ENCODE assay signal across 10 mouse cellular contexts in the genomic region with DNA sequence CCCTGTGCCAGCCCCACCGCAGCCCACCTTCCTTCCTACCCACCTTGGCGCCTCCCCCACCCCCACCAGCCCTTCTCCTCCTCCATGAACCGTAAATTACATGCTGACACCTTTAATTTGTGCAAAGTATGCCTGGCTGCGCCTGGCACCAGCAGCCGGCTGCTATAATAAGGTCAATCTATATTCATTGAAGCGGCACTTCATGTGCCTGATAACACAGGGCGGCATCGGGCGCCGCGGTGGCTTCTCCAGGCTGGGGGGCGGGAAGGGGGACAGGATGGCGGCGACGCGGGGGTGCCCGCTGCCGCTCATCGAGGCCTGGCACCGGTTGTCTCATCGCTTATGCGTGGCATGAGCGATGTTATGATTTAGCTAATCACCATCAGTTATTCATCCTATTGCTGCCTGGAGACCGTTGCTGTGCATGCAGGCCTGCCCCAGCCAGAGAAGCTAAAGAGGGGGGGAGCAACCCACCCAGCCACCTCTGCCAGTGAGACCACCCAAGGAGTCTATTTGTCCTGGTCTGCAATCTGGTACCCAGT.
DNase-seq lines count a peak whose midpoint lies in the region; ATAC-seq and TF ChIP-seq lines count a peak whose summit lies in the region.
"Had no signal": no experiment of that assay in that cellular context is flagged by ENCODE, and none has a peak within 500 bp of the region (broad histone marks: within the 10 kb centered on the region; RNA-seq: fewer than 3 reads in every experiment).

No protein-coding gene starts in this region.

- ATAC-seq in intestine, embryonic 14.5 days (replicated peaks; ENCODE audit: low FRiP score, low TSS enrichment, low read depth), result peak; percentile 38; the same call in 1 of the 2 replicates
- no peak for ATAC-seq in intestine, postnatal 0 days
- ATAC-seq in hindbrain, embryonic 12.5 days (ENCODE audit: low FRiP score), result peak; percentile 88
- peak; percentile 90 for ATAC-seq in neural tube, embryonic 14.5 days (ENCODE audit: low read depth)
- ATAC-seq: inflammation-experienced regulatory T-cells, adult 6 months had no signal

- H3K4me3 ChIP-seq in intestine, embryonic 14.5 days (ENCODE audit: low read depth, low read length), result no peak overlapping the region
- H3K4me3 ChIP-seq in intestine, postnatal 0 days (ENCODE audit: low read depth, low read length), result no peak overlapping the region
- H3K4me3 ChIP-seq in hindbrain, embryonic 12.5 days, result no peak overlapping the region
- H3K4me3 ChIP-seq in neural tube, embryonic 14.5 days (ENCODE audit: low read depth, low read length), result no peak overlapping the region
- H3K4me3 ChIP-seq: liver, embryonic 15.5 days had no signal

- no peak overlapping the region for H3K9ac ChIP-seq in intestine, embryonic 14.5 days (ENCODE audit: low read length)
- no peak overlapping the region for H3K9ac ChIP-seq in intestine, postnatal 0 days (ENCODE audit: low read depth, low read length)
- no peak overlapping the region for H3K9ac ChIP-seq in hindbrain, embryonic 12.5 days
- H3K9ac ChIP-seq in neural tube, embryonic 14.5 days (replicated peaks; ENCODE audit: low read depth, low read length), result no peak overlapping the region
- H3K9ac ChIP-seq: liver, embryonic 15.5 days had no signal

- WGBS in intestine, embryonic 14.5 days, result 46% methylated on average over 24 of the region's 24 CpGs
- 47% methylated on average over 24 of the region's 24 CpGs for WGBS in intestine, postnatal 0 days
- 58% methylated on average over 24 of the region's 24 CpGs for whole genome bisulfite sequencing in hindbrain, embryonic 12.5 days
- 22% methylated on average over 24 of the region's 24 CpGs for WGBS in neural tube, embryonic 14.5 days

- H3K36me3 ChIP-seq in intestine, embryonic 14.5 days (ENCODE audit: control insufficient read depth, insufficient read depth, low read length), result no peaks in the 10 kb centered on the region
- H3K36me3 ChIP-seq in intestine, postnatal 0 days (ENCODE audit: control insufficient read depth, insufficient read depth), result no peaks in the 10 kb centered on the region
- no peaks in the 10 kb centered on the region for H3K36me3 ChIP-seq in hindbrain, embryonic 12.5 days
- no peaks in the 10 kb centered on the region for H3K36me3 ChIP-seq in neural tube, embryonic 14.5 days (ENCODE audit: control insufficient read depth, insufficient read depth, low read length)
- H3K36me3 ChIP-seq: liver, embryonic 15.5 days had no signal

- DNase-seq in intestine, embryonic 14.5 days (ENCODE audit: low spot score), result peak; percentile 57
- DNase-seq in brain, embryonic 14.5 days (ENCODE audit: low read depth), result peak; percentile 93
- no peak for DNase-seq in urinary bladder, adult 2 months (ENCODE audit: low spot score)
- DNase-seq in adrenal gland, postnatal 10 days, result no peak
- no peak for DNase-seq in adrenal gland, postnatal 36 days

- TF ChIP-seq CTCF in intestine, postnatal 0 days (IDR thresholded peaks at IDR 0.05; ENCODE audit: low read depth), result no peak
- TF ChIP-seq CTCF in brain, embryonic 14.5 days (IDR thresholded peaks at IDR 0.05; ENCODE audit: borderline replicate concordance, extremely low read depth, insufficient read depth, insufficient read length), result no peak

- H3K27ac ChIP-seq in intestine, embryonic 14.5 days (ENCODE audit: low read depth), result no peak overlapping the region
- no peak overlapping the region for H3K27ac ChIP-seq in intestine, postnatal 0 days (ENCODE audit: low read depth, low read length)
- H3K27ac ChIP-seq in hindbrain, embryonic 12.5 days, result peak overlapping the region; percentile 70
- H3K27ac ChIP-seq in neural tube, embryonic 14.5 days (ENCODE audit: low read depth, low read length), result peak overlapping the region; percentile 44
- H3K27ac ChIP-seq: liver, embryonic 15.5 days had no signal

- H3K4me1 ChIP-seq in intestine, embryonic 14.5 days (replicated peaks; ENCODE audit: control insufficient read depth, insufficient read depth, low read length), result peaks cover 10% of the 10 kb centered on the region
- H3K4me1 ChIP-seq in intestine, postnatal 0 days (replicated peaks; ENCODE audit: control insufficient read depth, insufficient read depth, low read length), result no peaks in the 10 kb centered on the region
- H3K4me1 ChIP-seq in hindbrain, embryonic 12.5 days, result peaks cover 37% of the 10 kb centered on the region
- peaks cover 19% of the 10 kb centered on the region for H3K4me1 ChIP-seq in neural tube, embryonic 14.5 days (ENCODE audit: control insufficient read depth, insufficient read depth, low read length)
- H3K4me1 ChIP-seq: liver, embryonic 15.5 days had no signal

- no peak for TF ChIP-seq POLR2A in brain, embryonic 14.5 days (IDR thresholded peaks at IDR 0.05; ENCODE audit: borderline replicate concordance, extremely low read depth, insufficient read depth, insufficient read length, poor library complexity, severe bottlenecking)

- no peaks in the 10 kb centered on the region for H3K27me3 ChIP-seq in intestine, embryonic 14.5 days (replicated peaks; ENCODE audit: control insufficient read depth, insufficient read depth, low read length)
- H3K27me3 ChIP-seq in intestine, postnatal 0 days (replicated peaks; ENCODE audit: control insufficient read depth, insufficient read depth, low read length), result no peaks in the 10 kb centered on the region
- peaks cover 3% of the 10 kb centered on the region; the same call in 1 of the 2 replicates for H3K27me3 ChIP-seq in hindbrain, embryonic 12.5 days
- H3K27me3 ChIP-seq in neural tube, embryonic 14.5 days (ENCODE audit: control insufficient read depth, insufficient read depth, low read length), result no peaks in the 10 kb centered on the region
- H3K27me3 ChIP-seq: liver, embryonic 15.5 days had no signal

- no peak overlapping the region for H3K4me2 ChIP-seq in intestine, embryonic 14.5 days (ENCODE audit: low read length)
- H3K4me2 ChIP-seq in intestine, postnatal 0 days (replicated peaks; ENCODE audit: low read depth), result no peak overlapping the region
- H3K4me2 ChIP-seq in hindbrain, embryonic 12.5 days (replicated peaks), result no peak overlapping the region
- H3K4me2 ChIP-seq in neural tube, embryonic 14.5 days (ENCODE audit: low read depth, low read length), result peak overlapping the region; percentile 8; the same call in 1 of the 2 replicates
- H3K4me2 ChIP-seq: liver, embryonic 15.5 days had no signal

- H3K9me3 ChIP-seq in intestine, embryonic 14.5 days (ENCODE audit: control insufficient read depth, low read length), result no peaks in the 10 kb centered on the region
- H3K9me3 ChIP-seq in intestine, postnatal 0 days (ENCODE audit: control insufficient read depth), result no peaks in the 10 kb centered on the region
- no peaks in the 10 kb centered on the region for H3K9me3 ChIP-seq in hindbrain, embryonic 12.5 days (replicated peaks)
- no peaks in the 10 kb centered on the region for H3K9me3 ChIP-seq in neural tube, embryonic 14.5 days (ENCODE audit: control insufficient read depth, low read length)
- H3K9me3 ChIP-seq: liver, embryonic 15.5 days had no signal

Comparison
In these comparisons a context has a peak if more than half of its experiments do, and no peak if none do; other contexts are left out.
1. DNase-seq: peak in intestine, embryonic 14.5 days (single experiment) and brain, embryonic 14.5 days (single experiment); none in urinary bladder, adult 2 months (single experiment), adrenal gland, postnatal 10 days (single experiment) and adrenal gland, postnatal 36 days (0 of 2).
2. H3K27ac ChIP-seq: peak in hindbrain, embryonic 12.5 days (single experiment) and neural tube, embryonic 14.5 days (single experiment); none in intestine, embryonic 14.5 days (single experiment) and intestine, postnatal 0 days (single experiment).